Mouse (Mus musculus) layer of hippocampus, adult 9-10 months (tissue): Measurements from ENCODE around the gene Fbll1.

ENCODE experiments used
- DNase-seq: peaks from one replicate; pipeline ENCODE4 v3.0.0; 2022; ENCODE audit warnings: low spot score

Fbll1 gene

DNA sequence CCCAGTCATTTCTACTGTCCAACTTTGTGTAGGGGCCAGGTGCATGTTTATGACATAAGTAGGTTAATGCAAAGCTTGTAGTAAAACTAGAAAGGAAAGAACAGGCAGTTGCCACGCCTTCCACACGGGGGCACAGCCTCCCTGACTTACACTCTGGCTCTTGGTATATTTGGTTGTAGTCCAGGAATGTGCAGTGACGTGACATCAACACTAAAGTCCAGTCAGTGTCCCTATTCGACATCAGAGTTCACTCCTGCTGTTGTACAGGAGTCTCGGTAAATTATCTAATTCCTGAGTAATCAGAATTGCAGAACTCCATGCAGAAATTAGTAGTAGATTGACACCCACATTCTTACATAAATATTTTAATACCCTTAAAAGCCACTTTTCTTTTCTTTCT, 15.6 kb downstream of the Fbll1 start:
- DNase-seq: no peak

DNA sequence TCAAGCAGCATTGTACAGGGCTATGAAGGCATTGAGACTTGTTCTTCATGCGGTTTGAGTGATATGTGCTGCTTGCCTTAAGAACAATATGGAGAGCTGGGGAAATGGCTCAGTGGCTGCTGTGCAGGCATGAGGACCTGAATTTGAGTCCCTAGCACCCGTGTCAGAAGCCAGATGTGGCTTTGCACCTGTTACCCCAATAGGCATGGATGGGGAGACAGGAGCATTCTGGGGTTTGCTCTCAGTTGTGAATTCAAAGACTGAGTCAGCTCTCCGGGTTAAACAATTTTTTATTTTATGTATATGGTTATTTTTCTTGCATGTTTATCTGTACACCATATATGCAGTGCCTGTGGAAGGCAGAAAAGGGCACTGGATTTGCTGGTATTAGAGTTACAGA, 16.2 kb downstream of the Fbll1 start:
- no peak for DNase-seq

DNA sequence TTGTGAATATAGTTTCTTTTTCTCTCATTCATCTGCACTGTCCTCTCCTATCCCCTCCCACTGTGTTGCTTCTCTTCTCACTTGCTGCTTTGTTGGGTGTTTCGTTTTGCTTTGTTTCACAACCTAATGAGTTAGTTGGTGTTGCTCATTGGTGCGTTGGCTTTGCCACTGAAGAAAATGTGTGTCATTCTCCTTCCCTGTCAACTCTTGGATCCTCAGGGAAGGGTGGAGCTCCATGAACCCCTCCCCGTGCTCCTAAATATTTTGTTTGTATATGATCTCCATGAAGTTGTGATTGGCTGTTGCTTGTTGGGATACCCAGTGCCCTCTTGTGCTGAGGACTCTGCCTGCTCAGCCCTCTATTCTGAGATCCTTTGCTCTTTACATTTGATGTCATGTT, 18.3 kb downstream of the Fbll1 start:
- no peak for DNase-seq

GRCm38 (mm10) chr11:35776452-35776851, 22.2 kb downstream of the Fbll1 start:
- no peak for DNase-seq

DNA sequence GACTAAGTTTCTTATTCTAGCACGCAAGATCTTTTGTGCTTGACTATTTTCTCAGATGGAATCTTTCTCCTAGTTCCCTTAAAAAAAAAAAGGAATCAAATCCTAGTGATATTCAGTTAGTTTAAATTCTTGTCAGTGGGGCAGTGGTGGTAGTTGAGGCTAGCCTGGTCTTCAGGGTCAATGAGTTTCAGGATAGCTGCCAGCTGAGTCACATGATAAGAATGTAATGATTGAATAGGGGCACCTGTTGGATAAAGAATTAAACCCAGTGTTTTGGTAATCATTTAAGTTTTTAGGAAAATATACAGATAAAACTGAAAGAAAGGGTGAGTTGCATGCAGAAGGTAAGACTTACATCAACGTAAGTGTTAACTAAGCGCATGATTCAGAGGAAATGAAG, 23.1 kb downstream of the Fbll1 start:
- no peak for DNase-seq

GRCm38 (mm10) chr11:35770741-35771504, 27.8 kb downstream of the Fbll1 start:
- DNase-seq: no peak

- peak; percentile 17 for DNase-seq
These were observed 28.8 kb downstream of the Fbll1 start for GRCm38 (mm10) chr11:35769746-35770437.

DNA sequence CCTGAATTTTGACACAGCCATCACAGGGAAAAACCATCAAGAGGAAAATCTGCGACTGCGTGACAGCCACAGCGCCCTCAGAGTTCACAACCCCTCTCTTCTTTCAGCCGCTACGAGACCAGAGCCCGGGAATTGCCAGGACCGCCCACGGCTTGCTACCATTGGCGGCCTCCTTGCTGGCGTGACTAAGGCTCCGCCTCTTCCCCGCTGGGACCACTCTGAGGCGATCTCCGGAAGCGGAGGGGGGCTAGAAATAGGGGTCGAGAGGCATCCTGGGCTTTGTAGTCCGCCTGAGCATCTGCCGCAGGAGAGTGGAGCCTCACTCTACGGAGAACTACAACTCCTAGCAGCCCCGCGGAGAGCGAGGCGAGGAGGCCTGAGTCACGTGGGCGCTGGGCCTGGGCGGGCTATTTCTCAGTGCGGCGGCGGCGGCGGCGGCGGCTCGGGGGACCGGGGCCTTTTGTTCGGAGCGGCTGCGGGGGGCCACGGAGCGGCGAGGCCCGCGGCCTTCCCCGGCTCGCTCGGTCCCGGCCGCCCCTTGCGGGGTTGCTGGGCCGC, 29.4 kb downstream of the Fbll1 start, which contains the start of gene Pank3:
TSS of gene Pank3 (plus strand) at position 297 of the 558 bp plus-strand sequence.
- DNase-seq: peak; percentile 92

- DNase-seq: no peak
These were observed 31.8 kb downstream of the Fbll1 start for GRCm38 (mm10) chr11:35766845-35767244.

- no peak for DNase-seq
These were observed 38.1 kb downstream of the Fbll1 start for GRCm38 (mm10) chr11:35760627-35761003.

- DNase-seq: no peak
These were observed 38.6 kb downstream of the Fbll1 start for GRCm38 (mm10) chr11:35760001-35760626.

DNA sequence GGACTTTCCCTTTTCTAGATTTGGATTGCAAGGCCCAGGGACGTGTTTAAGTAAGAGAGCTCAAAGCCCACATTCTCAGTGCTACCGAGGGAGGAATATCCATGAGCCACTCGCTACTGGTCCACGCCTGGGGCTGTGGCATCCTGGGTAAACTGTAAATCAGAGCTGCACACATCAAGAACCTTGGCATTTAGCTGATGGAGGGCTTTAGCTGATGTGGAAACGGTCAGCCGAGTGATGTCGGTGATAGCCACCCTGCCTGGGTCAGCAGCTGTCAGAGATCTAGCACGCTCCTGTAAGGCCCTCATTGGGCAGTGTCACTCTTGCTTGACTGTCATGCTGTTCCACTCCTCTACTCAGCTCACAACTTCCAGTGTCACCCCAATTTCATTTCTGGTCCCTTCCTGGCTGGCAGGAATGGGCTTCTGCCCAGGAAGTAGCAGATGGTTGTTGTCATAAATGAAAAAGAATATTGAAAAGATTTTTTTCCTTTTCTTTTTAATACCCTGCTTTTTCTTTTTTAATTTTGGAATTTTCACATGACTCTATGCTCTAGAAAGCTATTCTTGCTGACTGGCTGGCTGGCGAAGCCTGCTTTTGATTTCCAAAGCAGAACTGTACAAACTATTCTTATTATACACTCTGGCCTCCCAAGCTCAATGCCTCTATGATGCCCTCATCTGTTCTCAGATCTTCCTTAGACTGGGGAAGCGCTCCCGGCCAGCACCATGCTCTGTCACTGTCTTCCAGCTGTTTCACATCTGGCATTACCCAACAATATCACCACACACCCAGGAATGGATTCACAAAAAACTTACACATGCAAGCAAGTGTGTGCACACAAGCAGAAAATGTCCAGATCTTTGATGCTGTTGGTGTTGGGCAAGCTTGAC, 42.0 kb downstream of the Fbll1 start:
- DNase-seq: no peak

- no peak for DNase-seq
These were observed 43.1 kb downstream of the Fbll1 start for GRCm38 (mm10) chr11:35755546-35755945.

GRCm38 (mm10) chr11:35754906-35755418, 43.7 kb downstream of the Fbll1 start:
- DNase-seq: no peak

GRCm38 (mm10) chr11:35750578-35750977, 48.1 kb downstream of the Fbll1 start:
- no peak for DNase-seq
